Mouse (Mus musculus) neutrophil, adult 83 days (primary cell): ENCODE results near the gene Col1a1. TPM values are rescaled to one million over a fixed set of nuclear protein-coding genes. Genes with fewer than 3 reads are reported as not detected.

Experiments used
- total RNA-seq, 2 experiments: library from RNA; stranded (reverse); gene quantifications; one replicate each; pipeline ENCODE4 v1.2.4; 2023

The Col1a1 gene
- total RNA-seq = 100 to 1,000 TPM; 370 to 474 TPM

GRCm38 (mm10) chr11:94936045-94936444, at the start of gene Col1a1:
Gene Col1a1 (plus strand): TSS chr11:94936224.

DNA sequence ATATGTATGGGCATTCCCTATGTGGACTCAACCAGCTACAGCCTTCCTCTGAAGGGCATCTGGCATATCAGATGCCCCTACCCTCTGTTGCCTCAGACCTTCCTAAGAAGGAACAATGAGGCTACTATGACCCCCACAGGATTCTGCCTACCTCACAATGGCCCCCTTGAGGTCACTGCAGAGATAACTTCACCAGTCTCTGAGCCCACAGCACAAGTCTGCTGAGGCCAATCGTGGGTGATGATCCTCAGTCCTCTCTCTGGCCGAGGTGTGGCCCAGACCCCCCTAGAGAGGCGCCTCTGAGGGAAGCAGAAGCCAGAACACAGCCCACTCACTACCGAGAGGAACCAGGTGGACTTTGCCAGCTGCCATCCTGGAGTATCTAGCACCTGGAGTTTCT, 31.4 kb downstream of the Col1a1 start, which contains the start of gene Hils1:
Hils1 (plus strand) TSS at position 175 of the 400 bp plus-strand sequence.

DNA sequence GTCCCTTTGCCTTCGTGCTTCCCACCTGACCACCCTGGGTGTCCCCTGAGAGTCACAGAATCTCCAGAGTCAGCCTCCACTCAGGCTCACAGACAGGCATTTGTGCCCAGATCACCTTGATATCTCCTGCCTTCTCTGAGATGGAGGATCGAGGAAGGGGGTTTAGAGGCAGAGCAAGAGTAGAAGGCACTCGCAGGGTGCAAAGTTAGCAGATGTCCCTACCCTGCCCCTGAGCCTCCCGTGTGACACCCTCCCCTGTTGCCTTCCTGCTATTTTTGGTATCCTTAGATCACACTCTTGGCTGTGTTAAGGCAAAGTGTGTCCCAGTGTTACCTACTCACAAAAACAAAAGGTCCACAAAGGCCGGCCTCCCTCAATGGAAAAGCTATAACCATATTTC, 40.2 kb downstream of the Col1a1 start, which contains the start of gene Sgca:
Sgca (minus strand) TSS at position 129 of the 400 bp plus-strand sequence.

DNA sequence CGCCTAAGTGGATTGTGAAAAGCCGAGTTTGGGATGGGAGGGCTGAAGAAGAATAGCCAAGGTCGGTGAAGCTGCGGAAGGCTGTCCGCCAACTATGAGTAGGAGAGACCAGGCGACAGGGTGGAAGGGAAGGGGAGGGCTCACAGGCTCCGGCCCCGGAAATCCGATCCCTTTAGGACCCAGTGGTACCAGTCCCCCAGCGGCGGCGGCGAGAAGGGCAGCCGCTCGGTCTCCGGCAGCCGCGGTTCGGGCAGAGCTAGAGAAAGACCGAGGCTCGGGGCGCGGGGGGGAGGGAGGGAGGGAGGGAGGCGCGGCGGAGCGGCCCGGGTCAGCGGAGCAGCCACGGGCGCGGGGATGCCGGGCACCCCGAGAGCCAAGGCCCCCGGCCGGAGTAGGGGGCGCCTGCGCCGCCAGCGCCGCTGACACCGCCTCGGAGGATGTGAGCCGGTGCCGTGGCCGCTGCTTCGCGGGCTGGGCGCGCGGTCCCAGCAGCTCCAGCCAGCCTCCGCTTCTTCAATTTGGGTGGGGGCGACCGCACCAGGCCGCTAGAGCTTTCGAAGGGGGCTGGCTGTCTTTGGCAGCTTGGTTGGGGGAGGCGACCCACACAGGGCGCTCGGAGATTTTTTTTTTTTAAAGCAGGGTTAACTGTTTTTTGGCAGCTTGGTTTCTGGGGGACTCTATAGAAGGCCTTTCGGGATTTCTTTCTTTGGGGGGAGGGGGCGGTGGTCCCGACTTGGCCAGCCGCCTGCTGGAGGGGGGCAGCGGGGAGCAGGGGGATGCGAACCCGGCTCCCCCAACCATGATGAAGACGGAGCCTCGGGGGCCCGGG, 54.9 kb downstream of the Col1a1 start, which contains the start of gene Ppp1r9b:
Ppp1r9b (plus strand) TSS at position 287 of the 829 bp plus-strand sequence.

Other genes starting within 250 kb of the Col1a1 start
- gene Gm11541, start 231.7 kb upstream of the Col1a1 start, total RNA-seq = not detected
- not detected for gene Cdc34b, start 194.4 kb upstream of the Col1a1 start, total RNA-seq
- not detected for gene Tmem92, start 153.5 kb upstream of the Col1a1 start, total RNA-seq
- not detected for gene Hils1, start 31.4 kb downstream of the Col1a1 start, total RNA-seq
- not detected for gene Sgca, start 40.1 kb downstream of the Col1a1 start, total RNA-seq
- gene Ppp1r9b, start 54.8 kb downstream of the Col1a1 start, total RNA-seq = 100 to 1,000 TPM; 111 to 115 TPM
- gene Samd14, start 73.7 kb downstream of the Col1a1 start, total RNA-seq = 10 to 100 TPM in 1 of 2 experiments, 1 to 10 TPM in 1; 7.4 to 11.7 TPM
- 1 to 10 TPM; 4.0 to 5.4 TPM for gene Pdk2, start 105.1 kb downstream of the Col1a1 start, total RNA-seq
- not detected for gene Itga3, start 140.6 kb downstream of the Col1a1 start, total RNA-seq
- under 1 TPM in 1 of 2 experiments, not detected in 1; 0.28 TPM for gene Dlx3, start 183.9 kb downstream of the Col1a1 start, total RNA-seq
- gene Dlx4, start 210.0 kb downstream of the Col1a1 start, total RNA-seq = not detected